Mouse (Mus musculus) thymus, adult 18-20 months (tissue): ENCODE measurements around the gene Ptprr.

Experiments
- DNase-seq, 2 experiments: peaks; one replicate each; pipeline ENCODE4 v3.0.0; 2022; ENCODE audit warnings: mixed read lengths in 2 of 2

Ptprr gene

DNA sequence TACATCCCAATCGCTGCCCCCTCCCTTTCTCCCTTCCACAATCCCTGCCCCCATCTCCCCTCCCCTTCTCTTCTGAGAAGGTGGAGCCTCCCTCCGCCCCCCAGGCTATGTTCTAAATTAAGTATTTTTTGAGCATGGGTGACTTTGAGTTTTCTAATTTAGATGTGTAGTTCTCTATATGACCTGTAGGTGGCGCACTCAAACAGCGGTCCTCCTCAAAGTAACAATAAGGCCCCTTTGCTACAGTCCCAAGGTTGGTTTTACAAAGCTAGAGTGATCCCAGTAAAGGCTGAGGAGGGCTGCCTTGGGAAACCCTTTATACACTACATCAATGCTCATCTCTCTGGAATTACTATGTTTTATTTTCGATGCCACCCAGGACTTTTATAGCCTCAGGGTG, 181.0 kb downstream of the Ptprr start:
- no peak for DNase-seq

- no peak for DNase-seq
These were observed 183.5 kb downstream of the Ptprr start for GRCm38 (mm10) chr10:116201542-116201941.

DNA sequence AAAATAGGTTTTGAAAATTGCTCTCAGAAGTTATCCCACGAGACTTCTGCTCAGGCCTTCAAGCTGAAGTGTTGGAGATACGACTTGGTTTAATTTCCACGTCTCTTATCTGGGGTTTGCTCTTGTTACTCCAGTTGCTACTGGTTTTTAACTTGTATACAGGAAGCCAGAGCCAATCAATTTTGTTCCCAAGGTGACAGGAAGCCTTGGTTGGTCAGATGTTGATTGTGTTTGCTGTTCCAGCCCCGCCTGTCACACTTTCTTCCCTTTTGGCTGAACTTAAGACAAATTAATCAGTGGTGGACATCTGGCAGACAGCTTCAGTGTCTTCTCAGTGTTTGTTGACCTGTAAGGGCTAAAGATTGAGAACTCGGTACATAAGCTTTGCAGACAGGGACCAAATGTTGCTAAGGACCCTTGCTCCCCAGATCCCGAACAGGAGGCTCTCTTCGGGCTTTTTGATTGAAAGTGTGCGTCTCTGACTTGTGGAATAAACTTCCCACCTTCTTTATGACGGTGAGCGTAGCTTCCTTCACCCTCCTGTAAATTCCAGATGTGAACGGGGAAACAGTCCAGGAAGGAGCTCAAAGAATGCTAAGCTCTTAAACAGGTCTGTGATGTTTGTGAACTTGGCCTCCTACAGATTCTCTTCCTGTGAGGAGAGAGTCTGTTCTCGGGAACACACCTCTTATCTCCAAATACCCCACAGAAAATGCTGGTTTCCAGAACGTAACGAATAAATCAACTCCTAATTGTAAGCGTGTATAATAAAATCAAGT, 187.8 kb downstream of the Ptprr start:
- DNase-seq: no peak

GRCm38 (mm10) chr10:116206449-116206848, 188.4 kb downstream of the Ptprr start:
- DNase-seq: no peak

DNA sequence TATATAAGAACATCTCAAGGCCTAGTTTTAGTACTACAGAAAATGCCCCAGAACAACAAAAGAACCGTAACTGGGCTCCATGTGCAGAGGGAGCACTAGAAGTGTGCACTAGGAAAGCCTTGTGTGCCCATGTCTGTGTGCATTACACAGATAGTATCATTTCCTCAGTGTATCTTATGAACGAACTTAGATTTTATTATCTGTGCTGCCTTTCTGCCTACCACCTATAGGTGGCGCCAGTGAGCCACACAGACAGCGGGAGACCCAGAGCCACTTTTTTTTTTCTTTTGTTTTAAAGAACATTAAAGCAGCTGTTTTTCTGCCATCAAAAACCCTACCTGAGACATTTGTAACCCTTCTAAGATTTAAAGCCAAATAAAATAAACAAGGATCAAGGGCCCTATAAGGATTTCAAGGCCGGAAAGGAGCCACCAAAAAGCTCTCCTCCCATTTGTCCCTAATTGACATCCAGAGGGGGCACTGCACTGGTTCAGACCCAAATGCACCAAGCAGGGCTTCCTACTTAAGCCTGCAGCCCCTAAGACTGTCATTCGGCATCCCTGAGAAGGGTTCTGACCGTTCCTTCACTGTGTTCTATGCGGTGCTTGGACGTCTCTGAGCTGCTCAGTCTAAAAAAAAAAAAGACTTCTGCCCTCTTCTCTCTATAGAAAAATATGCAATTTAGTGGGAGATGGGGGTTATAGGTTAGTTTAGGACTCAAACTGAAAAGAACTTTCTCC, 190.1 kb downstream of the Ptprr start:
- DNase-seq: no peak

GRCm38 (mm10) chr10:116208727-116209115, 190.7 kb downstream of the Ptprr start:
- no peak for DNase-seq

DNA sequence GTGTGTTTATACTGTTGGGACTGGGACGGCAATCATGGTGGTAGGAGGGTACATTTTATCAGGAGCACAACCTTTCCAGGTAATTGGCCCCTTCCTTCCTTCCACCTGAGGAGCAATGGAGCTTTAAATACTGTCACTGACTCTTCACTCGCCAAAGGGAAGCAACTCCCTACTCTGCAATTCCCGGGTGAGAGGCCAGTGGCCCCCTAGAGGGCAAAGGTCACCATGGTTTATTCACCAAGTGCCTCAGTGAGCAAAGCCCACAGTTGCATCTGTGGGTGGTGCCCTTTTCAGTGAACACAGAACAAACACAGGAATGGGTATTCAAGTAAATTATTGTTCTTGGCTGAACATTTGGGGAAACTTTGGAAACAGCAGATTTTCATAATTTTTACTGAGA, 194.1 kb downstream of the Ptprr start:
- DNase-seq: no peak

DNA sequence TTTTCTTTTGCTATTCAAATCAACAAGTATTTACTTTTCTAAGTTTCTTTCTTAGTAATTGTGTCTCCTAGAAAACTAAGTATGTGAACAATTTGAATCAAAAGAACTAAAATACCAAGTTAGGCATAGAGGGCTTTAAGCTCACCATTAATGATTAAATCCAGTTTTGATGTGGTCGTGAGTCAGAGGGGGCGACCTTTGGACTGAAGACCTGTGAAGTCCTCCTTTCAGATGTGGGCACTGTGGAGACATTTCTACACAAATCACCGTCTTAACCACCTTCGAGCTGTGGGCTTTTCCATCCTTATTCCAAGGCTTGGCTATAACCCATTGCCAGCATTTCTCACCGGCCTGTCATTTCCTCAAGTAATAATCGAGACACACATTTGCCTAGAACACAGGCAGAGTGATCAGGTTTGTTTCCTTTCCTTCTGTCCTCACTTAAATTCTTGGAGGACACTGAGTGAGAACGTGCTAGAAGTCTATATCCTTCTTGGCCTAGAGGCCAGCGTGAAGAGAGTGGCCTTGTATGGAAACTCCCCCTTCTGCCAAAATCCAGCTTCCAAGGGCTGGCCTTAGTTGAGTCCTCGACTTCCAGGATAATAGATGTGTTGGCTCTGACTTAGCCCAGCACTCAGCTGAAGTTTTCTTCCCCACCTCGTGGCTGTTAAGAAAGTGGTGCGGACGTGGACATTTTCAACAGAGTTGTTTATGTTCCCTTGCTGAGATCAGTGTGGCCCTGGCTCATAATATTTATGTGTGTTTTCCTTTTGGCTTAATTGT, 202.5 kb downstream of the Ptprr start:
- no peak for DNase-seq

GRCm38 (mm10) chr10:116235299-116235698, 217.3 kb downstream of the Ptprr start:
- no peak for DNase-seq

GRCm38 (mm10) chr10:116242200-116242599, 224.2 kb downstream of the Ptprr start:
- DNase-seq: no peak

DNA sequence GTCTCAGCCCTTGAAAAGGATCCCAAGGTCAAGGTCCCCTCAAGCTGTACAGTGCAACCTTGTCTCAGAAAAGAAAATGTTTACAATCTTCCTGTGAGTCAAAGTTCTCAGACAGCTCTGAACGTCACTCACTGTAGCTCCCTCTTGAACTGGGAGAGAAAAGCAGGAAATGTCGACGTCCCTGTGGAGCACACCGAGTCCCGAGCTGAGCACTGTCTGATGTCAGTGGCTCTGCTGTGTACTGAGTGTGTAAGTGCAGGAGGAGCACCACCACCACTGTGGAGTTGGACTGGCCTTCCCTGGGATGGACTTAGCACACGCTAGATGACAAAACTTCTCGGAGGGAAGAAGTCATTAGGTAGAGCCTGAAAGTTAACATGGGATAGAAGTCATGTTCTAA, 225.4 kb downstream of the Ptprr start:
- no peak for DNase-seq

DNA sequence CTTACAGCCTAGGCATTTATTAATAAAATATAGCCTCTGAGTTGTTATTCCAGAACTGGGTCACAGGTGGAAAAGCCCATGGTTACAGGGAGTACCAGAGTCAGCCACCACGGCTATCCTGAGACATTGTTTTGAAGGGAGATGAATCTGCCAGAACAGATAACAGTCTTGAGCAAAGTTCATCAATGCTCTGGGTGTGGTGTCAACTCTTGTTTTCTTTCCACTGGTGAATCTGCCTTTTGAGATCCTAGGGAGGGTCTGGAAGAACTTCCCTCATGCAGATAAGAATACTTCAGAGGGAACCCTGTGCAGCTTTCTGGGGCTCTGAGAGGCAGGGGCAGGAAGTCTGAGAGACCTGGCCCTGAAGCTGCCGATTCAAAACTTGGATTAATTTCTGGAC, 227.6 kb downstream of the Ptprr start:
- no peak for DNase-seq

DNA sequence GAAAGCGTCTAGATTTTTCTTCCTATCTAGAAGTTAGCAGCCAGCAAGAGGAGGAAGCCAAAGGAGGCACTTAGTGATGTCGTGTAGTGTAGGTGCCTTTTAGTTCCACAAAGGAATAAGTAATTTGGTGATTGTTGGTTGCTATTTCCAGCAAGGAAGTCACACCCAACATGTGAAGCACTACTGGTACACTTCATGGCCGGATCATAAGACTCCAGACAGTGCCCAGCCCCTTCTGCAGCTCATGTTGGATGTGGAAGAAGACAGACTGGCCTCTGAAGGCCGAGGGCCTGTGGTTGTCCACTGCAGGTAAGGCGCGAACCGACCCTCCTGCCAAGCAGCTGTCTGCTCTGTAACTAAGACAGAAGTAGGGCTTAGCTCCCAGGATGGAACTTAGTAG, 234.7 kb downstream of the Ptprr start:
- DNase-seq: no peak

- no peak for DNase-seq
These were observed 236.0 kb downstream of the Ptprr start for GRCm38 (mm10) chr10:116253972-116254371.

DNA sequence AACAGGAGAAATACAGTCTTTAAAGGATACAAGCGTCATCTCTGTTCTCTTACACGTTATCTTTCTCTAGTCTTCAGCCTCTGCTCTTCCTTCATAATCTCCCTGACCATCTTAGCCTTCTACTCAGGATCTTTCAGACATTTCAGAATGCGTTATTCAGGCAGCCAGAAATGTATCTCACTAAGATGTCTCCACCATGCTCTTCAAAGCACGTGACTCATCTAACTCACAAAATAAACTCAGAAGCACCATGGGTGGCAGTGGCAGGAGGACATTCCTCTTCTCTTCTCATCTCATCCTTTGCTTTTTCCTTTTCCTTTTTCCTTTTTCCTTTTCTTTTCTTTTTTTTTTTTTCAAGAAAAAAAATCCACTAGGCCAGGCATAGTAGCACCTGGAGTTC, 241.3 kb downstream of the Ptprr start:
- no peak for DNase-seq

GRCm38 (mm10) chr10:116260658-116261433, 242.8 kb downstream of the Ptprr start:
- no peak for DNase-seq

DNA sequence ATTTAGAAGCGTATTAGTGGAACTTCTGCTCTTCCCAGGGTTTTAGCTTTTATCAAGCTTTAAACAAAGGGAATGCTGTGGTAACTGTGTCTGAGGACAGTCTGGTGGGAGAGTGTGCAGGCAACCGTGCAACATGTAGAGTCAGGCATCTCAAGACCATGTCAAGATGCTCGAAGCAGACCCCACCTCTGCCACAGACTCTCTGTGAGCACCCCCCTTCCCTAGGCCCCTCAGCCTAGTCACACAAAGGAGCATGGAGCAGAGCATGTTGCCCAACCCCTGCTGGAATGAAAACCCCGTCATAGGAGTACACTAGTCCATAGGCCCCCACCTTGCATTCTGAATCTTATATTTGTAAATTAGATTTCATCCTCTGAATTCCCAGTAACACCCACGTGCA, 243.5 kb downstream of the Ptprr start:
- no peak for DNase-seq

DNA sequence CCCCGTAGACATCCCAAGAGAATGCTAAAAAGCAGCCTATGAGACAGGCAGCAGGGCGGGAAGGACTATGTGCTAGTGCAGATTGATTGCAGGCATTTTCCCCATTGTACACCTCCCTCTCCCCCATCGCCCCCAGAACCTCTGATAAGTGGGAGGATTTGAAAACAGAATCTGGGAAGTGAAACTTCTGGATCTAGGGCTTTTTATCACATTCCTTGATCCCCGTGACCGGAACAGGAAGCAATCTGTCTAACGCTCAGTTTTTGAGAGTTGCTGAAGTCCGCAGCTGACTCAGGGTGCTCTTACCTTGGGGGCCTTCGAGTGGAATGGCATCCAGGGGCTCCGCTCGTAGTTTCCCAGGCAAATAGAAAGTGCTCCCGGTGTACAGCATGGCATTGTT, 246.5 kb downstream of the Ptprr start:
- DNase-seq: no peak

GRCm38 (mm10) chr10:116266561-116267433, 248.8 kb downstream of the Ptprr start:
- DNase-seq: no peak

GRCm38 (mm10) chr10:116267434-116267822, 249.4 kb downstream of the Ptprr start:
- no peak for DNase-seq

DNA sequence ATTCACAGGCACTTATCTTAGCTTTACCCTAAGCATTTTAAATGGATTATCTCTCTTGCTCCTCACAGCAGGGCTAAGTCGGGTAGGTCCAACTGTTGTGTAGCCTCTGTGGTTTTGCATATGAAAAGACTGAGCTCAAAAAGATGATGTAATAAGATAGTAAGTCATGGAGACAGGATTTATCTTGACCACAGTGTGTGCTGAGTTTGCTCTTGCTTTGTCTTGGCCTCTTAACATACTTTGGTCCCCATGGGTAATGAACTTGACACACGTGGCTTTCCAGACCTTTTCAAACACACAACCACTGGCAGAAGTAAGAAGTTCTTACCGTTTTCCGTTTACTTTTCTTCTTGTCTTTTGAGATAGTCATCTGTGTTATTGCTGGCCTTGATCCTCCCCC, 250.3 kb downstream of the Ptprr start:
- DNase-seq: no peak
